Mouse (Mus musculus) neural tube, embryonic 15.5 days (tissue): Measurements from ENCODE around the gene Krt76. TPM values are rescaled to one million over a fixed set of nuclear protein-coding genes. Genes with fewer than 3 reads are reported as not detected.

Experiments used
- ATAC-seq: fragments of 200-750 bp; cut with Nextera tagmentation; 2 replicates; pipeline ENCODE4 v1.8.0; 2017; ENCODE audit warnings: mild to moderate bottlenecking, moderate TSS enrichment, moderate library complexity; ENCODE audit not compliant: low FRiP score
- H3K27ac ChIP-seq: fragments of 300-500 bp; sonication (generic); replicated peaks from 2 replicates; pipeline ENCODE4 v1.5.1; 2015; ENCODE audit warnings: mild to moderate bottlenecking, inconsistent platforms
- H3K27me3 ChIP-seq: fragments of 300-500 bp; sonication (generic); replicated peaks from 2 replicates; pipeline ENCODE4 v1.6.1; 2015; ENCODE audit warnings: inconsistent platforms
- H3K36me3 ChIP-seq: fragments of 300-500 bp; sonication (generic); 2 replicates; pipeline ENCODE4 v1.6.1; 2015; ENCODE audit warnings: inconsistent platforms
- H3K4me1 ChIP-seq: fragments of 300-500 bp; sonication (generic); 2 replicates; pipeline ENCODE4 v1.6.1; 2015; ENCODE audit warnings: inconsistent platforms
- H3K4me2 ChIP-seq: fragments of 300-500 bp; sonication (generic); 2 replicates; pipeline ENCODE4 v1.6.1; 2015; ENCODE audit warnings: inconsistent platforms, mild to moderate bottlenecking, moderate library complexity
- H3K4me3 ChIP-seq: fragments of 300-500 bp; sonication (generic); replicated peaks from 2 replicates; pipeline ENCODE4 v1.5.1; 2015; ENCODE audit warnings: mild to moderate bottlenecking, inconsistent platforms
- H3K9ac ChIP-seq: fragments of 300-500 bp; sonication (generic); replicated peaks from 2 replicates; pipeline ENCODE4 v1.6.1; 2015; ENCODE audit warnings: mild to moderate bottlenecking, inconsistent platforms
- H3K9me3 ChIP-seq: fragments of 300-500 bp; sonication (generic); replicated peaks from 2 replicates; pipeline ENCODE4 v1.6.1; 2016; ENCODE audit warnings: inconsistent platforms
- WGBS: fragments of 180-500 bp; shearing (Covaris S2); methylation state at CpG from one replicate; pipeline ENCODE4 v1.1.7; 2015; ENCODE audit warnings: mixed read lengths; 5-methylcytosine and 5-hydroxymethylcytosine counted together
- polyA plus RNA-seq: library from polyadenylated mRNA; unstranded; fragments of >200 nt; fragmentation: Nextera tagmentation; extraction: Ambion mirVana; gene quantifications from 2 replicates; pipeline ENCODE4 v1.2.1, GENCODE M21; 2015

The Krt76 gene
- polyA plus RNA-seq, 1 experiment from 2014 or later: not detected

DNA sequence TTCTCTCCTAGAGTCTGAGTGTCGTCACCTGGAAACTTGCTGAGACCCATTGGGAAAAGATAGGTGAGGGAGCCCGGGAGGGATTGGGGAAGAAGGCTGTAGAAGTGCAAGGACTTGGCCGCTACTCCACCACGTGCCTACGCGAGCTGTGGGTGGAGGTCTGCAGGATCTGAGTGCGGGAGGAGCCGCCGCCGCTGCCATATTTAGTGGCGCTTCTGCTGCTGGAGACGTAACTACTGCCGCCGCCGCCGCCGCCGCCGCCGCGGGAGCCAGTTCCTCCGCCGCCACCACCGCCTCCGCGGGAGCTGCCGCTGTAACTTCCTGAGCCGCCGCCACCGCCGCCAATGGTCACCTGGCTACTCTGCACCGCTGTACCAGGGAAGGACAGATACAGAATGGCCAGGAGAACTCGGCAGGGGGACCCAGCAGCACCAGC lies 33.0 kb downstream of the Krt76 start:
- Histone ChIP-seq H3K4me1 (peaks cover 20% of the 10 kb centered on the region), H3K27me3 (peaks cover 41% of the 10 kb centered on the region), H3K27ac (no peak overlapping the region), H3K4me3 (peak overlapping the region; percentile 48), H3K36me3 (no peaks in the 10 kb centered on the region), H3K9ac (peak overlapping the region; percentile 59), H3K9me3 (no peaks in the 10 kb centered on the region), H3K4me2 (peak overlapping the region; percentile 90)
- under 1% methylated on average over 33 of the region's 33 CpGs for WGBS
- peak; percentile 50; the same call in 1 of the 2 replicates for ATAC-seq

DNA sequence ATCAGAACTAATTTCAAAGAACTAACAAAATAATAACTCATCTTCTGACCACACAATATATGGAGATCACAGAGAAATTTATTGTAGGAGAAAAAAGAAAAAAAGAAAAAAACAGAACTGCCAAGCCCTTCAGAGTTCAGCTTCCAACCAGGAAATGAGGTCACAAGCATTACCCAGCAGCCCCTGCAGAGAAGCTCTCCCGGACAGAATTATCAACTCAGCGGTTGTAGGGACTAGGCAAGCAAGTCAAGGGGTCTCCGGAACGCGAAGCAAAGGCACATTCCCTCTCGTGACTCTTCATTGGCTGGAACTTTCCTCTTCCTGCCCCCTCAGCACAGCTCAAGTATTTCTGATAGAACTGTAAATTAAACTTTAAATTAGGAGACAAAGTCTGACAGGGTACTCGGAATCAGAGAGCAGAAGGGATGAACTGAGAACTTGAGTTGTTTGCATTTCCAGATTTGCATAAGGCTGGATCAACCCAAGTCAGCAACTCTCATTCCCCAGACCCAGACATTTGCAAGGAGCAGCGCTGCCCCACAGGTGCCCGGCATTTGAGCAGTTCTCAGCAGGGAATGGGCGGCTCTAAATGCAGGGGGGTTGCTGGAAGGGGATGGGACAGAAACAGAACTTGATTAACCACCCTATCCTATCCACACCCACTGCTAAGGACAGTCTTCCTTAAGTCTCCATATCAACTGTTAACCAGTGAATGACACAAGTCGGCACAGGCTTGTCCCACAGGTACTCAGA lies 33.9 kb downstream of the Krt76 start:
- H3K27me3 ChIP-seq: peaks cover 44% of the 10 kb centered on the region

GRCm38 (mm10) chr15:101856696-101857095 lies 36.0 kb downstream of the Krt76 start:
- no peaks in the 10 kb centered on the region for H3K36me3 ChIP-seq
- no peak overlapping the region for H3K4me2 ChIP-seq
- whole genome bisulfite sequencing: 54% methylated on average over 5 of the region's 5 CpGs
- peaks cover 23% of the 10 kb centered on the region for H3K4me1 ChIP-seq
- H3K27me3 ChIP-seq: peaks cover 50% of the 10 kb centered on the region
- H3K27ac ChIP-seq: no peak overlapping the region
- H3K9me3 ChIP-seq: no peaks in the 10 kb centered on the region
- no peak for ATAC-seq
- H3K4me3 ChIP-seq: no peak overlapping the region
- H3K9ac ChIP-seq: no peak overlapping the region

More for the DNA sequence above, 33.9 kb downstream of the Krt76 start:
- Histone ChIP-seq H3K9ac (no peak overlapping the region), H3K4me3 (peak overlapping the region; percentile 48; the same call in 1 of the 2 replicates), H3K9me3 (no peaks in the 10 kb centered on the region), H3K27ac (no peak overlapping the region), H3K4me2 (peak overlapping the region; percentile 90), H3K36me3 (no peaks in the 10 kb centered on the region), H3K4me1 (peaks cover 23% of the 10 kb centered on the region)
- WGBS: 7% methylated on average over 11 of the region's 11 CpGs
- ATAC-seq: no peak

DNA sequence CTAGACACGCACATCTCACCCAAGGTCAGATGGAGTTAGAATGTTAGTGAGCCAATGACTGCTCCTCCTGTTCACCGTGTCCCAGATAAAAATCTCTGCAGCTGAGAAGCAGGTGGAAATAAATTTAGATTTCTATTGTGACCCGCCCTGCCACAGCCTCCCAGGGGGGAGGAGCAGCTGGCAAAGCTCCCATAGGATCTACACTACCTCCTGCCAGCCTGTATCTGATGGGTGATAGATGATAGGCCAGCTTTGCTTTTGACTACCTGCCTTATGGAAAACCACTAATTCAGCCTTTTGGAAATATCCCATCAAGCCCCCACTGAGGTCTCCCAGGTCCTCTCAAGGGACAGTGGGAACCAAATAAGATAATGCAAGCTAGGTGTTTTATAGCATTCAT lies 37.0 kb downstream of the Krt76 start:
- Histone ChIP-seq H3K9ac (no peak overlapping the region), H3K4me2 (no peak overlapping the region), H3K4me1 (peaks cover 23% of the 10 kb centered on the region), H3K36me3 (no peaks in the 10 kb centered on the region), H3K27ac (no peak overlapping the region), H3K27me3 (peaks cover 40% of the 10 kb centered on the region), H3K9me3 (no peaks in the 10 kb centered on the region), H3K4me3 (no peak overlapping the region)
- no peak for ATAC-seq
- 58% methylated on average over 3 of the region's 3 CpGs for WGBS

- peaks cover 35% of the 10 kb centered on the region for H3K27me3 ChIP-seq
- H3K36me3 ChIP-seq: no peaks in the 10 kb centered on the region
- WGBS: 19% methylated on average over 5 of the region's 5 CpGs
- no peak overlapping the region for H3K4me3 ChIP-seq
- H3K9me3 ChIP-seq: no peaks in the 10 kb centered on the region
- no peak overlapping the region for H3K4me2 ChIP-seq
- H3K9ac ChIP-seq: no peak overlapping the region
- no peak for ATAC-seq
- peaks cover 10% of the 10 kb centered on the region for H3K4me1 ChIP-seq
- no peak overlapping the region for H3K27ac ChIP-seq
Measured at GRCm38 (mm10) chr15:101854294-101854693, 38.4 kb downstream of the Krt76 start.

DNA sequence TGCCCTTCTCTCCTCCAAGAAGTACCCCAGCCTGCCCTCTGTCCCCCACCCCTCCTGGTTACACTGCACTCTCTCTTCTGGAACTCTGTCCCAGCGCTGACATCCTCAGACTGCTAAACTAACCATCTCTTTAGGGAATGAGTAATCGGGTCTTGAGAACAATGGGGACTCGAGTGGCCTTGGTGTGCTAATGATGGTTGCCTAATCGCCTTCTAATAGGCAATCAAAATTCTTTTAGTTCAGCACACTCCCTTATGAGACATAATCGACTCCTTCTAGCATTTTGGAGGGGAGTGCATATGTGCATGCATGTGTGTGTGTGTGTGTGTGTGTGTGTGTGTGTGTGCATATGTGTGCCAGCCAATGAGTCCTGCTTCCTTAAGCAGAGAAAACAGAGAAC lies 40.1 kb downstream of the Krt76 start:
- peaks cover 22% of the 10 kb centered on the region for H3K27me3 ChIP-seq
- H3K27ac ChIP-seq: no peak overlapping the region
- no peak overlapping the region for H3K9ac ChIP-seq
- ATAC-seq: no peak
- H3K4me1 ChIP-seq: peaks cover 3% of the 10 kb centered on the region; the same call in 1 of the 2 replicates
- H3K4me3 ChIP-seq: no peak overlapping the region
- H3K9me3 ChIP-seq: no peaks in the 10 kb centered on the region
- H3K4me2 ChIP-seq: no peak overlapping the region
- 6% methylated on average over 5 of the region's 5 CpGs for WGBS
- H3K36me3 ChIP-seq: no peaks in the 10 kb centered on the region

DNA sequence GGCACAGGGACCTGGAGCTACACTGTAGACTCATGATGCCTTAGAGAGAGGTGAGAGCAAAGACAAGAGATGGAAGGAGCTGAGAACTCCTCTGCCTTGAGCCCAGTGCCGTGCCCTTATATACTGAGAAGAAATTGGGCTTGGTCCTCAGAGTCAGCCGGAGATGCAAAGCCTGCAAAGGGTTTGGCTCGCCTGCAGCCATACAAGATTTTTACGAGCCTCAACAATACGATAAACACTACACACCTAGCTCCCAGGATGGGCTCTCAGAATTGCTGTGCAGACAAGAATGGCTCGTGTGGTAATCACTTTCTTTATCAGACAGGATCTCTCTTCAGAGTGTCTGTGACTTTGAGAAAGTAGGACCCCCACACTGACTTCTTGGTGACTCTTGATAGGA lies 42.0 kb downstream of the Krt76 start, which contains the start of gene Krt1:
Gene Krt1 (minus strand): TSS at position 101 of the 400 bp plus-strand sequence.
- Histone ChIP-seq H3K4me1 (peaks cover 16% of the 10 kb centered on the region), H3K4me2 (no peak within 1 kb of the TSS), H3K4me3 (no peak within 1 kb of the TSS), H3K9ac (no peak within 1 kb of the TSS), H3K9me3 (no peaks in the 10 kb centered on the region), H3K27ac (no peak within 1 kb of the TSS), H3K36me3 (no peaks in the 10 kb centered on the region), H3K27me3 (peaks cover 11% of the 10 kb centered on the region; the same call in 1 of the 2 replicates)
- ATAC-seq: no peak
- 83% methylated on average over 6 of the region's 6 CpGs for WGBS

DNA sequence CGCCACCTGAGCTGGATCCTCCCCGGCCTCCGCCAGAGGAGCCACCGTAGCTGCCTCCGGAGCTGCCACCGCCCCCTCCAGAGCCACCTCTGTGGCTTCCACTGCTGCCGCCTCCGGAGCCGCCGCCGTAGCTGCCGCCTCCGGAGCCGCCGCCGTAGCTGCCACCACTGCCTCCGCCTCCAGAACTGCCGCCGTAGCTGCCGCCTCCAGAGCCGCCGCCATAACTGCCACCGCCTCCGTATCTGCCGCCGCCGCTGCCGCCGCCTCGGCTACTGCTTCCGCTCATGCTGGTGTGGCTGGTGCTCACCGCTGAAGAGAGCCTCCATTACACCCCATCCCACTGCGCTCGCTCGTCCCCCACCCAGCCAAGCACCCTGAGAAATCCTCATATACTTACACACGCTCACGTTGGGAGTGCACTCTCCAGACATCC lies 46.7 kb downstream of the Krt76 start:
- H3K27me3 ChIP-seq: peaks cover 4% of the 10 kb centered on the region

GRCm38 (mm10) chr15:101843192-101843591 lies 49.5 kb downstream of the Krt76 start:
- Histone ChIP-seq H3K27ac (no peak overlapping the region), H3K4me1 (peaks cover 20% of the 10 kb centered on the region), H3K9ac (no peak overlapping the region), H3K4me2 (no peak overlapping the region), H3K36me3 (no peaks in the 10 kb centered on the region), H3K9me3 (no peaks in the 10 kb centered on the region), H3K4me3 (no peak overlapping the region), H3K27me3 (peaks cover 4% of the 10 kb centered on the region; the same call in 1 of the 2 replicates)
- WGBS: 77% methylated on average over 9 of the region's 9 CpGs
- ATAC-seq: no peak

More for the DNA sequence above, 46.7 kb downstream of the Krt76 start:
- ATAC-seq: peak; percentile 85
- Histone ChIP-seq H3K36me3 (no peaks in the 10 kb centered on the region), H3K9ac (peak overlapping the region; percentile 63), H3K4me1 (peaks cover 20% of the 10 kb centered on the region), H3K4me2 (peak overlapping the region; percentile 75), H3K27ac (peak overlapping the region; percentile 86), H3K4me3 (peak overlapping the region; percentile 49), H3K9me3 (no peaks in the 10 kb centered on the region)
- WGBS: under 1% methylated on average over 32 of the region's 37 CpGs

GRCm38 (mm10) chr15:101834784-101835328 lies 57.9 kb downstream of the Krt76 start:
- Histone ChIP-seq H3K9me3 (no peaks in the 10 kb centered on the region), H3K36me3 (no peaks in the 10 kb centered on the region), H3K4me1 (no peaks in the 10 kb centered on the region), H3K27ac (no peak overlapping the region), H3K9ac (no peak overlapping the region), H3K4me3 (no peak overlapping the region), H3K27me3 (no peaks in the 10 kb centered on the region), H3K4me2 (no peak overlapping the region)
- ATAC-seq: no peak
- 67% methylated on average over 5 of the region's 5 CpGs for WGBS
